Mouse (Mus musculus) lung, postnatal 0 days (tissue): Measurements from ENCODE around the gene Surf4. TPM values are rescaled to one million over a fixed set of nuclear protein-coding genes. Genes with fewer than 3 reads are reported as not detected.

Experiments
- ATAC-seq: fragments of 200-750 bp; cut with Nextera tagmentation; 2 replicates; pipeline ENCODE4 v1.8.0; 2017; ENCODE audit warnings: moderate library complexity
- DNase-seq: peaks from one replicate; pipeline ENCODE4 v3.0.0-alpha.2; 2016; ENCODE audit warnings: low spot score
- H3K27ac ChIP-seq: fragments of 300-500 bp; sonication (generic); 2 replicates; pipeline ENCODE4 v1.5.1; 2014; ENCODE audit warnings: antibody characterized with exemption, mild to moderate bottlenecking, low read length, mixed read lengths
- H3K27me3 ChIP-seq: fragments of 300-500 bp; sonication (generic); replicated peaks from 2 replicates; pipeline ENCODE4 v1.6.1; 2014; ENCODE audit warnings: low read length, mixed read lengths; ENCODE audit not compliant: insufficient read depth
- H3K36me3 ChIP-seq: fragments of 300-500 bp; sonication (generic); 2 replicates; pipeline ENCODE4 v1.6.1; 2014; ENCODE audit warnings: low read length, mixed read lengths; ENCODE audit not compliant: insufficient read depth
- H3K4me1 ChIP-seq: fragments of 300-500 bp; sonication (generic); 2 replicates; pipeline ENCODE4 v1.6.1; 2014; ENCODE audit warnings: antibody characterized with exemption, low read depth, low read length, mixed read lengths; ENCODE audit not compliant: insufficient read depth
- H3K4me2 ChIP-seq: fragments of 300-500 bp; sonication (generic); replicated peaks from 2 replicates; pipeline ENCODE4 v1.6.1; 2014; ENCODE audit warnings: low read depth, mild to moderate bottlenecking, low read length, moderate library complexity, mixed read lengths
- H3K4me3 ChIP-seq: fragments of 300-500 bp; sonication (generic); 2 replicates; pipeline ENCODE4 v1.5.1; 2014; ENCODE audit warnings: low read depth, low read length
- H3K9ac ChIP-seq: fragments of 300-500 bp; sonication (generic); replicated peaks from 2 replicates; pipeline ENCODE4 v1.6.1; 2014; ENCODE audit warnings: low read depth, mild to moderate bottlenecking
- H3K9me3 ChIP-seq: fragments of 300-500 bp; sonication (generic); 2 replicates; pipeline ENCODE4 v1.6.1; 2016; ENCODE audit warnings: low read length, mixed read lengths
- CTCF ChIP-seq: IDR thresholded peaks from 2 replicates; pipeline ENCODE4 v1.5.1; 2016; ENCODE audit warnings: antibody characterized with exemption, mild to moderate bottlenecking
- EP300 ChIP-seq: IDR thresholded peaks from 2 replicates; pipeline ENCODE4 v1.6.1; 2016; ENCODE audit warnings: antibody characterized with exemption, mild to moderate bottlenecking, control low read depth
- WGBS: fragments of 180-500 bp; shearing (Covaris S2); extraction: QIAGEN DNeasy Blood & Tissue Kit; methylation state at CpG from one replicate; pipeline ENCODE4 v1.1.7; 2014; 5-methylcytosine and 5-hydroxymethylcytosine counted together
- polyA plus RNA-seq: library from polyadenylated mRNA; unstranded; fragments of >200 nt; fragmentation: Nextera tagmentation; extraction: Ambion mirVana; gene quantifications from 2 replicates; pipeline ENCODE4 v1.2.1, GENCODE M21; 2015

The Surf4 gene
- polyA plus RNA-seq: 167 and 171 TPM in 2 replicates

- peak within 1 kb of the TSS; percentile 87 for H3K4me3 ChIP-seq
- peak within 1 kb of the TSS; percentile 96 for H3K27ac ChIP-seq
- peak within 1 kb of the TSS; percentile 83 for H3K4me2 ChIP-seq
- H3K4me1 ChIP-seq: peaks cover 15% of the 10 kb centered on the region; the same call in 1 of the 2 replicates
- 3% methylated on average over 28 of the region's 70 CpGs for WGBS
- H3K9ac ChIP-seq: peak within 1 kb of the TSS; percentile 99
- H3K27me3 ChIP-seq: no peaks in the 10 kb centered on the region
- H3K9me3 ChIP-seq: no peaks in the 10 kb centered on the region
- TF ChIP-seq CTCF (no peak), EP300 (no peak)
- no peaks in the 10 kb centered on the region for H3K36me3 ChIP-seq
- peak; percentile 98 for DNase-seq
- peak; percentile 96 for ATAC-seq
These were observed at the start of gene Surf4, which contains the start of gene Stkld1 for GRCm38 (mm10) chr2:26933304-26934055. TSS of gene Surf4 (minus strand) at chr2:26933928. TSS of gene Stkld1 (plus strand) at chr2:26934047.

- ATAC-seq (no peak), DNase-seq (no peak)
- Histone ChIP-seq H3K27ac (no peak overlapping the region), H3K36me3 (no peaks in the 10 kb centered on the region), H3K4me2 (no peak overlapping the region), H3K9me3 (no peaks in the 10 kb centered on the region), H3K27me3 (no peaks in the 10 kb centered on the region), H3K4me3 (no peak overlapping the region), H3K9ac (no peak overlapping the region), H3K4me1 (no peaks in the 10 kb centered on the region)
- TF ChIP-seq CTCF: no peak
- TF ChIP-seq EP300: no peak
- WGBS: 76% methylated on average over 1 of the region's 1 CpGs
These were observed 46.6 kb upstream of the Surf4 start for GRCm38 (mm10) chr2:26980361-26980760.

- H3K36me3 ChIP-seq: no peaks in the 10 kb centered on the region
- no peaks in the 10 kb centered on the region for H3K27me3 ChIP-seq
- no peak overlapping the region for H3K27ac ChIP-seq
- no peak for TF ChIP-seq CTCF
- no peak for TF ChIP-seq EP300
- no peak overlapping the region for H3K4me3 ChIP-seq
- no peak overlapping the region for H3K4me2 ChIP-seq
- H3K9me3 ChIP-seq: no peaks in the 10 kb centered on the region
- peak; percentile 9 for DNase-seq
- no peak overlapping the region for H3K9ac ChIP-seq
- no peaks in the 10 kb centered on the region for H3K4me1 ChIP-seq
- WGBS: 33% methylated on average over 4 of the region's 4 CpGs
- no peak; the same call in 1 of the 2 replicates for ATAC-seq
These were observed 40.2 kb upstream of the Surf4 start for GRCm38 (mm10) chr2:26973960-26974359.

DNA sequence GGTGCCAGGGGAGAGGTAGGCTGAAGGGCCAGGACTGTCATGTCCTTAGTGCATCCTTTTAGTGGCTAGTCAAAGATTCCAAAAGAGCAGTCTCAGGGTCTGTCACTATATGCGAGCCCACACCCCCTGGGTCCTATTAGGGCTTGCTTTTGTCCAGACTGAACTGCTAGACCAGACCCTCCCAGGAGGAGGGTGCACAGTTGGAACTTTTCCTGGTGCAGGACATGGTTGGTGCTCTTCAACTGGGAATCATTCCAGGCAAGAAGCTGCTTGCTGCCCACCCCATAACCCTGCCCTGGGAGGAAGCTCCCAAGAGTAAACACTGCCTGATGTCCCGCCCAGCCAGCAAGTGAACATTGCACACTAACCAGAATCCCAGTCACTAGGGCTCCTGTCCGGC, 39.4 kb upstream of the Surf4 start, which contains the start of gene Adamts13:
Gene Adamts13, plus strand, starts transcription at position 301 of the 400 bp plus-strand sequence.
- TF ChIP-seq CTCF: no peak
- TF ChIP-seq EP300: no peak
- Histone ChIP-seq H3K4me3 (no peak within 1 kb of the TSS), H3K4me1 (no peaks in the 10 kb centered on the region), H3K9ac (no peak within 1 kb of the TSS), H3K4me2 (no peak within 1 kb of the TSS), H3K27me3 (no peaks in the 10 kb centered on the region), H3K36me3 (no peaks in the 10 kb centered on the region), H3K27ac (no peak within 1 kb of the TSS), H3K9me3 (no peaks in the 10 kb centered on the region)
- DNase-seq (no peak), ATAC-seq (peak; percentile 38; the same call in 1 of the 2 replicates)
- 43% methylated on average over 3 of the region's 3 CpGs for WGBS

DNA sequence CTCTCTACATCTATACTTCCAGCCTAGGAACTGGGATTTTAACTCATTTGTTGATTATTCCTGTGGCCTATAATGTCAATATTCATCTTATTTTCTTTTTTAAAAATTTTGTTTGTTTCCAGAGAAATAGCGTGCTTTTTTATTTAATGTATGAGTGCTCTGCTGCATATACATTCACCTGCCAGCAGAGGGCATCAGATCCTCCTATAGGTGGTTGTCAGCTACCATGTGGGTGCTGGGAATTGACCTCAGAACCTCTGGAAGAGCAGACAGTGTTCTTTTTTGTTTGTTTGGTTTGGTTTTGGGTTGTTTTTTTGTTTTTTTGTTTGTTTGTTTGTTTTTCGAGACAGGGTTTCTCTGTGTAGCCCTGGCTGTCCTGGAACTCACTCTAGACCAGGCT, 33.5 kb upstream of the Surf4 start:
- DNase-seq (no peak), ATAC-seq (no peak)
- no peak overlapping the region for H3K9ac ChIP-seq
- WGBS: 69% methylated on average over 2 of the region's 2 CpGs
- H3K36me3 ChIP-seq: no peaks in the 10 kb centered on the region
- H3K27ac ChIP-seq: no peak overlapping the region
- H3K9me3 ChIP-seq: no peaks in the 10 kb centered on the region
- peaks cover 4% of the 10 kb centered on the region; the same call in 1 of the 2 replicates for H3K4me1 ChIP-seq
- peak; percentile 20 for TF ChIP-seq CTCF
- TF ChIP-seq EP300: no peak
- no peaks in the 10 kb centered on the region for H3K27me3 ChIP-seq
- no peak overlapping the region for H3K4me2 ChIP-seq
- no peak overlapping the region for H3K4me3 ChIP-seq

DNA sequence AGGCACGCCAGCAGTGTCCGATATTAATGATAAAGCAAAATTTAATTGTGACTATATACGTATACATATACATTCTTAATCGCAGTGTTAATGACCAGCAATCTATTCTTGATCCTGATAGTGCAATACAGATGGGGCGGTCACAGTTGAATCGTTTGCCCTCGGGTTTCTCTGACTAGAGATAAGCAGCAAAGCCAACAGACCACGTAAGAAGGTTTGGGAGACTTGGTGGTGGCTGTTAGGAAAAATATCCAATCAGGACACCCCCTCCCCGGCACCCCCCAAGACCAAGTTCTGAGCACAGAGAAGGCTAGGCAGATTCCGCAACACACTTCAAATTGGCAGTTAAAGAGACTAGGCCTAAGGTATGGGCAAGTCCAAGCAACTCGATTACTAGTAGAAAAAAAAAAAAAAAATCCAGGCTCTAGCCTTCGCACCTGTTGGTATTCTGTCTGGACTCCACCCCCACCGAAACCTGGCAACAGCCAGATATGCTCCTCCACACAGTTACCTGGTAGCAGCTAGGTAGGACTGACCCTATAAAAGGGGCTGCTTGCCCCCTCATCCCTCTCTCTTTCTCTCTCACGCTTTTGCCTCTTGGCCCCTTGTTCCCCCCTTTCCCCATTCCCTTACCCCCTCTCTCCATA, 31.1 kb upstream of the Surf4 start:
- peak overlapping the region; percentile 77 for H3K4me2 ChIP-seq
- H3K27me3 ChIP-seq: no peaks in the 10 kb centered on the region
- WGBS: 19% methylated on average over 14 of the region's 14 CpGs
- H3K36me3 ChIP-seq: peaks cover 10% of the 10 kb centered on the region; the same call in 1 of the 2 replicates
- TF ChIP-seq CTCF (no peak), EP300 (no peak)
- peak overlapping the region; percentile 100 for H3K27ac ChIP-seq
- peaks cover 4% of the 10 kb centered on the region; the same call in 1 of the 2 replicates for H3K4me1 ChIP-seq
- peak overlapping the region; percentile 85 for H3K9ac ChIP-seq
- no peak for DNase-seq
- peak overlapping the region; percentile 78 for H3K4me3 ChIP-seq
- ATAC-seq: no peak
- H3K9me3 ChIP-seq: no peaks in the 10 kb centered on the region
